Mouse (Mus musculus): ENCODE measurements around the gene Ppp1r14d. TPM values are rescaled to one million over a fixed set of nuclear protein-coding genes. Genes with fewer than 3 reads are reported as not detected.

Ppp1r14d gene
- polyA plus RNA-seq, 1 experiment from 2014 or later, result not detected

- H3K36me3 ChIP-seq (ENCODE audit: control insufficient read depth, insufficient read depth, low read length), result no peaks in the 10 kb centered on the region
- no peaks in the 10 kb centered on the region for H3K27me3 ChIP-seq (replicated peaks; ENCODE audit: control insufficient read depth, insufficient read depth, low read length)
- H3K9ac ChIP-seq (ENCODE audit: low read depth, low read length), result no peak overlapping the region
- DNase-seq (ENCODE audit: low spot score) (no peak), ATAC-seq (replicated peaks; ENCODE audit: low FRiP score) (no peak)
- H3K9me3 ChIP-seq (ENCODE audit: control insufficient read depth, low read length), result no peaks in the 10 kb centered on the region
- H3K4me3 ChIP-seq (ENCODE audit: low read depth, low read length), result no peak overlapping the region
- 57% methylated on average over 2 of the region's 2 CpGs for WGBS
- no peaks in the 10 kb centered on the region for H3K4me1 ChIP-seq (replicated peaks; ENCODE audit: control insufficient read depth, insufficient read depth, low read length)
- no peak overlapping the region for H3K4me2 ChIP-seq
- H3K27ac ChIP-seq (ENCODE audit: low read depth, low read length), result no peak overlapping the region
Measured at GRCm38 (mm10) chr2:119261326-119261725, 31.6 kb upstream of the Ppp1r14d start.

- no peaks in the 10 kb centered on the region for H3K9me3 ChIP-seq (ENCODE audit: control insufficient read depth, low read length)
- DNase-seq (ENCODE audit: low spot score) (no peak), ATAC-seq (replicated peaks; ENCODE audit: low FRiP score) (no peak)
- 75% methylated on average over 1 of the region's 1 CpGs for WGBS
- H3K9ac ChIP-seq (ENCODE audit: low read depth, low read length), result no peak overlapping the region
- no peak overlapping the region for H3K4me2 ChIP-seq
- no peak overlapping the region for H3K27ac ChIP-seq (ENCODE audit: low read depth, low read length)
- no peaks in the 10 kb centered on the region for H3K36me3 ChIP-seq (ENCODE audit: control insufficient read depth, insufficient read depth, low read length)
- no peaks in the 10 kb centered on the region for H3K4me1 ChIP-seq (replicated peaks; ENCODE audit: control insufficient read depth, insufficient read depth, low read length)
- peaks cover under 1% of the 10 kb centered on the region for H3K27me3 ChIP-seq (replicated peaks; ENCODE audit: control insufficient read depth, insufficient read depth, low read length)
- no peak overlapping the region for H3K4me3 ChIP-seq (ENCODE audit: low read depth, low read length)
Measured at GRCm38 (mm10) chr2:119260518-119260917, 30.8 kb upstream of the Ppp1r14d start.

- no peaks in the 10 kb centered on the region for H3K36me3 ChIP-seq (ENCODE audit: control insufficient read depth, insufficient read depth, low read length)
- H3K9ac ChIP-seq (ENCODE audit: low read depth, low read length), result no peak overlapping the region
- DNase-seq (ENCODE audit: low spot score), result no peak
Measured at GRCm38 (mm10) chr2:119254976-119255375, 25.3 kb upstream of the Ppp1r14d start.

GRCm38 (mm10) chr2:119250826-119251478 lies 21.2 kb upstream of the Ppp1r14d start:
- ATAC-seq (replicated peaks; ENCODE audit: low FRiP score) (peak; percentile 75), DNase-seq (ENCODE audit: low spot score) (peak; percentile 83)
- Histone ChIP-seq H3K4me1 (replicated peaks; ENCODE audit: control insufficient read depth, insufficient read depth, low read length) (peaks cover 3% of the 10 kb centered on the region; the same call in 1 of the 2 replicates), H3K9me3 (ENCODE audit: control insufficient read depth, low read length) (no peaks in the 10 kb centered on the region), H3K4me2 (peak overlapping the region; percentile 41), H3K27me3 (replicated peaks; ENCODE audit: control insufficient read depth, insufficient read depth, low read length) (peaks cover 6% of the 10 kb centered on the region), H3K9ac (ENCODE audit: low read depth, low read length) (no peak overlapping the region), H3K4me3 (ENCODE audit: low read depth, low read length) (no peak overlapping the region), H3K27ac (ENCODE audit: low read depth, low read length) (no peak overlapping the region), H3K36me3 (ENCODE audit: control insufficient read depth, insufficient read depth, low read length) (no peaks in the 10 kb centered on the region)
- 12% methylated on average over 11 of the region's 11 CpGs for WGBS

More at GRCm38 (mm10) chr2:119254976-119255375, 25.3 kb upstream of the Ppp1r14d start:
- Histone ChIP-seq H3K27ac (ENCODE audit: low read depth, low read length) (no peak overlapping the region), H3K4me1 (replicated peaks; ENCODE audit: control insufficient read depth, insufficient read depth, low read length) (peaks cover 3% of the 10 kb centered on the region; the same call in 1 of the 2 replicates), H3K4me2 (no peak overlapping the region), H3K4me3 (ENCODE audit: low read depth, low read length) (no peak overlapping the region), H3K27me3 (replicated peaks; ENCODE audit: control insufficient read depth, insufficient read depth, low read length) (peaks cover 6% of the 10 kb centered on the region), H3K9me3 (ENCODE audit: control insufficient read depth, low read length) (no peaks in the 10 kb centered on the region)
- ATAC-seq (replicated peaks; ENCODE audit: low FRiP score), result no peak
- WGBS, result 40% methylated on average over 7 of the region's 7 CpGs

- Histone ChIP-seq H3K4me2 (peak overlapping the region; percentile 41; the same call in 1 of the 2 replicates), H3K36me3 (ENCODE audit: control insufficient read depth, insufficient read depth, low read length) (no peaks in the 10 kb centered on the region), H3K9me3 (ENCODE audit: control insufficient read depth, low read length) (no peaks in the 10 kb centered on the region), H3K4me1 (replicated peaks; ENCODE audit: control insufficient read depth, insufficient read depth, low read length) (peaks cover 3% of the 10 kb centered on the region; the same call in 1 of the 2 replicates), H3K27ac (ENCODE audit: low read depth, low read length) (no peak overlapping the region), H3K9ac (ENCODE audit: low read depth, low read length) (no peak overlapping the region), H3K27me3 (replicated peaks; ENCODE audit: control insufficient read depth, insufficient read depth, low read length) (peaks cover 5% of the 10 kb centered on the region), H3K4me3 (ENCODE audit: low read depth, low read length) (no peak overlapping the region)
- WGBS, result 64% methylated on average over 5 of the region's 5 CpGs
- ATAC-seq (replicated peaks; ENCODE audit: low FRiP score) (no peak), DNase-seq (ENCODE audit: low spot score) (no peak)
Measured at GRCm38 (mm10) chr2:119250377-119250776, 20.7 kb upstream of the Ppp1r14d start.

- no peaks in the 10 kb centered on the region; the same call in 1 of the 2 replicates for H3K27me3 ChIP-seq (replicated peaks; ENCODE audit: control insufficient read depth, insufficient read depth, low read length)
- H3K36me3 ChIP-seq (ENCODE audit: control insufficient read depth, insufficient read depth, low read length), result no peaks in the 10 kb centered on the region
- no peak overlapping the region for H3K27ac ChIP-seq (ENCODE audit: low read depth, low read length)
- no peaks in the 10 kb centered on the region for H3K9me3 ChIP-seq (ENCODE audit: control insufficient read depth, low read length)
- H3K4me1 ChIP-seq (replicated peaks; ENCODE audit: control insufficient read depth, insufficient read depth, low read length), result peaks cover 3% of the 10 kb centered on the region; the same call in 1 of the 2 replicates
- H3K4me3 ChIP-seq (ENCODE audit: low read depth, low read length), result no peak overlapping the region
- DNase-seq (ENCODE audit: low spot score) (no peak), ATAC-seq (replicated peaks; ENCODE audit: low FRiP score) (no peak)
- no peak overlapping the region for H3K9ac ChIP-seq (ENCODE audit: low read depth, low read length)
- H3K4me2 ChIP-seq, result no peak overlapping the region
- WGBS, result 63% methylated on average over 4 of the region's 4 CpGs
Measured at GRCm38 (mm10) chr2:119249592-119250061, 19.9 kb upstream of the Ppp1r14d start.

- no peaks in the 10 kb centered on the region for H3K9me3 ChIP-seq (ENCODE audit: control insufficient read depth, low read length)
- ATAC-seq (replicated peaks; ENCODE audit: low FRiP score) (no peak), DNase-seq (ENCODE audit: low spot score) (no peak)
- H3K27ac ChIP-seq (ENCODE audit: low read depth, low read length), result no peak overlapping the region
- 83% methylated on average over 9 of the region's 9 CpGs for WGBS
- no peaks in the 10 kb centered on the region for H3K27me3 ChIP-seq (replicated peaks; ENCODE audit: control insufficient read depth, insufficient read depth, low read length)
- no peaks in the 10 kb centered on the region for H3K36me3 ChIP-seq (ENCODE audit: control insufficient read depth, insufficient read depth, low read length)
- no peak overlapping the region for H3K4me2 ChIP-seq
- peaks cover 3% of the 10 kb centered on the region; the same call in 1 of the 2 replicates for H3K4me1 ChIP-seq (replicated peaks; ENCODE audit: control insufficient read depth, insufficient read depth, low read length)
- no peak overlapping the region for H3K4me3 ChIP-seq (ENCODE audit: low read depth, low read length)
- no peak overlapping the region for H3K9ac ChIP-seq (ENCODE audit: low read depth, low read length)
Measured at GRCm38 (mm10) chr2:119247904-119248303, 18.2 kb upstream of the Ppp1r14d start.

GRCm38 (mm10) chr2:119245246-119245645 lies 15.5 kb upstream of the Ppp1r14d start:
- Histone ChIP-seq H3K9ac (ENCODE audit: low read depth, low read length) (no peak overlapping the region), H3K27me3 (replicated peaks; ENCODE audit: control insufficient read depth, insufficient read depth, low read length) (0 out of 2 replicates have a peak, but pooled peaks cover under 1% of the 10 kb centered on the region), H3K36me3 (ENCODE audit: control insufficient read depth, insufficient read depth, low read length) (no peaks in the 10 kb centered on the region), H3K9me3 (ENCODE audit: control insufficient read depth, low read length) (no peaks in the 10 kb centered on the region), H3K4me2 (no peak overlapping the region), H3K4me3 (ENCODE audit: low read depth, low read length) (no peak overlapping the region), H3K27ac (ENCODE audit: low read depth, low read length) (no peak overlapping the region), H3K4me1 (replicated peaks; ENCODE audit: control insufficient read depth, insufficient read depth, low read length) (no peaks in the 10 kb centered on the region)
- WGBS, result 61% methylated on average over 7 of the region's 7 CpGs
- DNase-seq (ENCODE audit: low spot score), result no peak
- ATAC-seq (replicated peaks; ENCODE audit: low FRiP score), result no peak

GRCm38 (mm10) chr2:119242548-119242947 lies 12.8 kb upstream of the Ppp1r14d start:
- peaks cover 25% of the 10 kb centered on the region for H3K27me3 ChIP-seq (replicated peaks; ENCODE audit: control insufficient read depth, insufficient read depth, low read length)

More at GRCm38 (mm10) chr2:119242548-119242947, 12.8 kb upstream of the Ppp1r14d start:
- Histone ChIP-seq H3K36me3 (ENCODE audit: control insufficient read depth, insufficient read depth, low read length) (no peaks in the 10 kb centered on the region), H3K4me3 (ENCODE audit: low read depth, low read length) (no peak overlapping the region), H3K4me2 (no peak overlapping the region), H3K4me1 (replicated peaks; ENCODE audit: control insufficient read depth, insufficient read depth, low read length) (peaks cover 3% of the 10 kb centered on the region; the same call in 1 of the 2 replicates), H3K9ac (ENCODE audit: low read depth, low read length) (no peak overlapping the region), H3K27ac (ENCODE audit: low read depth, low read length) (no peak overlapping the region), H3K9me3 (ENCODE audit: control insufficient read depth, low read length) (no peaks in the 10 kb centered on the region)
- DNase-seq (ENCODE audit: low spot score) (no peak), ATAC-seq (replicated peaks; ENCODE audit: low FRiP score) (no peak)
- WGBS, result 76% methylated on average over 9 of the region's 9 CpGs
